Mouse (Mus musculus) lung, embryonic 14.5 days (tissue): ENCODE results near the gene Rae1. TPM values are rescaled to one million over a fixed set of nuclear protein-coding genes. Genes with fewer than 3 reads are reported as not detected.
A peak's percentile ranks its signal among the peaks of the same experiment; 100 is the strongest.

Experiments
- ATAC-seq: fragments of 200-750 bp; cut with Nextera tagmentation; 2 replicates; pipeline ENCODE4 v1.8.0; 2017; ENCODE audit warnings: mild to moderate bottlenecking, moderate TSS enrichment, moderate library complexity; ENCODE audit not compliant: insufficient read depth
- DNase-seq: peaks from one replicate; pipeline ENCODE4 v3.0.0-alpha.2; 2015
- H3K27ac ChIP-seq: fragments of 300-500 bp; sonication (generic); 2 replicates; pipeline ENCODE4 v1.5.1; 2014; ENCODE audit warnings: low read depth, mild to moderate bottlenecking, moderate library complexity
- H3K27me3 ChIP-seq: fragments of 300-500 bp; sonication (generic); 2 replicates; pipeline ENCODE4 v1.6.1; 2014; ENCODE audit warnings: low read length, control low read depth; ENCODE audit not compliant: insufficient read depth
- H3K36me3 ChIP-seq: fragments of 300-500 bp; sonication (generic); 2 replicates; pipeline ENCODE4 v1.6.1; 2014; ENCODE audit warnings: control low read depth; ENCODE audit not compliant: insufficient read depth
- H3K4me1 ChIP-seq: fragments of 300-500 bp; sonication (generic); 2 replicates; pipeline ENCODE4 v1.6.1; 2014; ENCODE audit warnings: antibody characterized with exemption, control low read depth; ENCODE audit not compliant: insufficient read depth
- H3K4me2 ChIP-seq: fragments of 300-500 bp; sonication (generic); 2 replicates; pipeline ENCODE4 v1.6.1; 2014; ENCODE audit warnings: mild to moderate bottlenecking
- H3K4me3 ChIP-seq: fragments of 300-500 bp; sonication (generic); 2 replicates; pipeline ENCODE4 v1.5.1; 2014; ENCODE audit warnings: low read depth, low read length
- H3K9ac ChIP-seq: fragments of 300-500 bp; sonication (generic); 2 replicates; pipeline ENCODE4 v1.6.1; 2014
- H3K9me3 ChIP-seq: fragments of 300-500 bp; sonication (generic); 2 replicates; pipeline ENCODE4 v1.6.1; 2016; ENCODE audit warnings: low read depth, low read length, control low read depth
- CTCF ChIP-seq: IDR thresholded peaks from 2 replicates; pipeline ENCODE4 v1.5.1; 2016; ENCODE audit warnings: antibody characterized with exemption, low read depth
- WGBS: fragments of 180-500 bp; shearing (Covaris S2); extraction: QIAGEN DNeasy Blood & Tissue Kit; methylation state at CpG from one replicate; pipeline ENCODE4 v1.1.7; 2014; 5-methylcytosine and 5-hydroxymethylcytosine counted together
- polyA plus RNA-seq: library from polyadenylated mRNA; unstranded; fragments of >200 nt; fragmentation: Nextera tagmentation; extraction: Ambion mirVana; gene quantifications from 2 replicates; pipeline ENCODE4 v1.2.1, GENCODE M21; 2014

The Rae1 gene
- polyA plus RNA-seq, 1 experiment from 2014 or later = 142 TPM

DNA sequence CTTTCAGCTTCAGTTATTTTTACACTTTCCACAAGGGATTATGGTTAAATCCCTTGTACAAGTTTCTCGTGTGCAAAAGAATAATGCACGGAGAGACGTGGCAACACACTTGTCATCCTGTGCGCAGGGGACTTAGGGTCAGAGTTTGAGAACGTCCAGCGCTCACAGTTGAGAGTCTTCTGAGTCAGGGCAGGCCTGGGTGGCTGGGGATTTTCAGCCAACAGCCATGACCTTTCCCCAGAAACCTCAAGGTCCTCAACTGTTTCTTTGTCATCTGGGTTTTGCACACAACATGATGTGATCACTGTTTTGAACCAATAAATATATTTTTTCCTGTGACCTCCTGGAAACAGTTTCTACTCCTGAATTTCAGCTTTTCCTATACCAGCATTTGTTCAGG is 9.8 kb upstream of the Rae1 start:
- ATAC-seq (no peak), DNase-seq (no peak)
- Histone ChIP-seq H3K4me1 (no peaks in the 10 kb centered on the region), H3K36me3 (no peaks in the 10 kb centered on the region), H3K4me3 (no peak overlapping the region), H3K27ac (no peak overlapping the region), H3K9ac (no peak overlapping the region), H3K9me3 (no peaks in the 10 kb centered on the region), H3K4me2 (no peak overlapping the region), H3K27me3 (no peaks in the 10 kb centered on the region)
- 71% methylated on average over 6 of the region's 6 CpGs for WGBS
- no peak for TF ChIP-seq CTCF

- Histone ChIP-seq H3K27me3 (no peaks in the 10 kb centered on the region), H3K9ac (no peak overlapping the region), H3K36me3 (0 out of 2 replicates have a peak, but pooled peaks cover under 1% of the 10 kb centered on the region), H3K4me1 (0 out of 2 replicates have a peak, but pooled peaks cover 4% of the 10 kb centered on the region), H3K9me3 (no peaks in the 10 kb centered on the region), H3K4me3 (no peak overlapping the region), H3K27ac (no peak overlapping the region), H3K4me2 (no peak overlapping the region)
- WGBS = 9% methylated on average over 4 of the region's 4 CpGs
- peak; percentile 88 for TF ChIP-seq CTCF
- ATAC-seq = no peak
- DNase-seq = peak; percentile 90
These were observed 3.7 kb upstream of the Rae1 start for GRCm38 (mm10) chr2:172996207-172996606.

- H3K36me3 ChIP-seq = peaks cover 16% of the 10 kb centered on the region
- no peak for TF ChIP-seq CTCF
- H3K9ac ChIP-seq = no peak overlapping the region
- no peak overlapping the region for H3K4me3 ChIP-seq
- no peaks in the 10 kb centered on the region for H3K27me3 ChIP-seq
- H3K9me3 ChIP-seq = no peaks in the 10 kb centered on the region
- DNase-seq (no peak), ATAC-seq (no peak)
- WGBS = 52% methylated on average over 11 of the region's 11 CpGs
- no peak overlapping the region for H3K4me2 ChIP-seq
- H3K27ac ChIP-seq = no peak overlapping the region
- H3K4me1 ChIP-seq = 0 out of 2 replicates have a peak, but pooled peaks cover 5% of the 10 kb centered on the region
These were observed 2.2 kb upstream of the Rae1 start for GRCm38 (mm10) chr2:172997748-172998147.

- WGBS = 58% methylated on average over 7 of the region's 7 CpGs
- Histone ChIP-seq H3K9ac (no peak overlapping the region), H3K4me3 (no peak overlapping the region), H3K4me1 (0 out of 2 replicates have a peak, but pooled peaks cover 5% of the 10 kb centered on the region), H3K27me3 (no peaks in the 10 kb centered on the region), H3K27ac (no peak overlapping the region), H3K9me3 (no peaks in the 10 kb centered on the region), H3K4me2 (no peak overlapping the region), H3K36me3 (peaks cover 23% of the 10 kb centered on the region)
- no peak for ATAC-seq
- DNase-seq = no peak
- TF ChIP-seq CTCF = no peak
These were observed 1.4 kb upstream of the Rae1 start for GRCm38 (mm10) chr2:172998478-172998877.

- Histone ChIP-seq H3K36me3 (peaks cover 41% of the 10 kb centered on the region), H3K27me3 (no peaks in the 10 kb centered on the region), H3K4me2 (peak overlapping the region; percentile 89), H3K27ac (peak overlapping the region; percentile 87), H3K9ac (peak overlapping the region; percentile 91), H3K4me1 (0 out of 2 replicates have a peak, but pooled peaks cover 5% of the 10 kb centered on the region), H3K9me3 (no peaks in the 10 kb centered on the region), H3K4me3 (peak overlapping the region; percentile 94)
- peak; percentile 91 for ATAC-seq
- TF ChIP-seq CTCF = no peak
- WGBS = under 1% methylated on average over 39 of the region's 42 CpGs
- DNase-seq = peak; percentile 73
These were observed 352 bp downstream of the Rae1 start for GRCm38 (mm10) chr2:173000285-173000652.

DNA sequence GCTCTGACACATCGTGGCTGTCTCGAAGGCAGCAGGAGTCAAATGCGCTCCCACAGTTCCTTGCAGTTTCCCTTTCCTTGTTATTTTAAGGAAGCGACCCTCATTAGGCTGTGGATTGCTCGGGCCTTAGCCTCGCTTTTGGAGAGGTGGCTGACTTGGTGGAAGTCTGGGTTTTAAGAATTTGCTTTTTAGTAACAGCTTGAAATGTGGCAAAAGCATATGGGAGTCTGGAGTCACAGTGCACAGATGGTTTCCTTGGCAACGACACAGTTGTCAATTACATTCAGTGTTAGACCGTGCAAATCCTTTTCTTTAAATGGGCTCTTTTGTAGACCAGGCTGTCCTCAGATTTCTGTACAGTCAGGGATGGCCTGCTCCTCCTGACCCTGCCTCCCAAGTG is 1.0 kb downstream of the Rae1 start:
- peak overlapping the region; percentile 91 for H3K9ac ChIP-seq
- DNase-seq (peak; percentile 17), ATAC-seq (no peak)
- H3K27ac ChIP-seq = no peak overlapping the region
- TF ChIP-seq CTCF = no peak
- H3K4me1 ChIP-seq = 0 out of 2 replicates have a peak, but pooled peaks cover 5% of the 10 kb centered on the region
- H3K36me3 ChIP-seq = peaks cover 47% of the 10 kb centered on the region
- H3K4me3 ChIP-seq = peak overlapping the region; percentile 94
- no peaks in the 10 kb centered on the region for H3K27me3 ChIP-seq
- peak overlapping the region; percentile 89 for H3K4me2 ChIP-seq
- no peaks in the 10 kb centered on the region for H3K9me3 ChIP-seq
- WGBS = 13% methylated on average over 8 of the region's 8 CpGs

- no peak for TF ChIP-seq CTCF
- no peak overlapping the region for H3K4me2 ChIP-seq
- H3K4me3 ChIP-seq = no peak overlapping the region
- H3K27ac ChIP-seq = no peak overlapping the region
- DNase-seq (no peak), ATAC-seq (no peak)
- WGBS = 92% methylated on average over 8 of the region's 8 CpGs
- H3K27me3 ChIP-seq = no peaks in the 10 kb centered on the region
- H3K9me3 ChIP-seq = no peaks in the 10 kb centered on the region
- H3K36me3 ChIP-seq = peaks cover 75% of the 10 kb centered on the region
- H3K9ac ChIP-seq = no peak overlapping the region
- H3K4me1 ChIP-seq = 0 out of 2 replicates have a peak, but pooled peaks cover 5% of the 10 kb centered on the region
These were observed 3.8 kb downstream of the Rae1 start for GRCm38 (mm10) chr2:173003737-173004136.
